Mouse (Mus musculus) ES-Bruce4 (cell line): ENCODE measurements around the gene Stx19.

Experiments
- CTCF ChIP-seq: IDR thresholded peaks from one replicate; pipeline ENCODE4 v1.8.1; 2011; ENCODE audit warnings: low read depth, low read length
- POLR2A ChIP-seq: IDR thresholded peaks from one replicate; pipeline ENCODE4 v1.8.1; 2011; ENCODE audit warnings: low read length; ENCODE audit not compliant: insufficient read depth

- TF ChIP-seq POLR2A (no peak), CTCF (no peak)
These were observed 38.4 kb upstream of the Stx19 start for GRCm38 (mm10) chr16:62776034-62776433.
